20 mouse cellular contexts compared by ENCODE assay signal in genomic region chr10:8810496-8810895, GRCm38 (mm10).
DNase-seq lines count a peak whose midpoint lies in the region; ATAC-seq and TF ChIP-seq lines count a peak whose summit lies in the region.
"Had no signal": no experiment of that assay in that cellular context is flagged by ENCODE, and none has a peak within 500 bp of the region (broad histone marks: within the 10 kb centered on the region; RNA-seq: fewer than 3 reads in every experiment).

No protein-coding gene starts in this region.

- no peaks in the 10 kb centered on the region for H3K27me3 ChIP-seq in kidney, embryonic 15.5 days
- no peaks in the 10 kb centered on the region for H3K27me3 ChIP-seq in kidney, embryonic 14.5 days (ENCODE audit: control insufficient read depth, insufficient read depth, low read length)
- H3K27me3 ChIP-seq in midbrain, embryonic 11.5 days (ENCODE audit: control insufficient read depth, insufficient read depth, low read length) = no peaks in the 10 kb centered on the region
- H3K27me3 ChIP-seq in midbrain, embryonic 13.5 days = no peaks in the 10 kb centered on the region
- H3K27me3 ChIP-seq in myocyte (ENCODE audit: control insufficient read depth, insufficient read depth, insufficient read length) = no peaks in the 10 kb centered on the region
- H3K27me3 ChIP-seq: embryonic facial prominence, embryonic 13.5 days; forebrain, embryonic 13.5 days; hindbrain, embryonic 12.5 days had no signal

- no peaks in the 10 kb centered on the region for H3K79me2 ChIP-seq in myocyte (ENCODE audit: control insufficient read depth, insufficient read depth)

- peak; percentile 87 for DNase-seq in heart, adult 11 months
- no peak for DNase-seq in heart, postnatal 25 days (ENCODE audit: low spot score)
- no peak for DNase-seq in midbrain, embryonic 11.5 days (ENCODE audit: low spot score, missing footprints)
- DNase-seq: adrenal gland, postnatal 10 days; B cell, adult 2 months; cerebellum, adult 11-12 months; cerebellum, adult 9-11 months; cerebellum, postnatal 36 days; forebrain, postnatal 0 days; gastrocnemius, postnatal 25 days; heart, postnatal 4 days had no signal

- no peak overlapping the region for H3K4me2 ChIP-seq in kidney, embryonic 15.5 days
- H3K4me2 ChIP-seq in kidney, embryonic 14.5 days (replicated peaks; ENCODE audit: low read depth, low read length) = no peak overlapping the region
- no peak overlapping the region for H3K4me2 ChIP-seq in midbrain, embryonic 11.5 days
- no peak overlapping the region for H3K4me2 ChIP-seq in midbrain, embryonic 13.5 days (replicated peaks)
- peak overlapping the region; percentile 50 for H3K4me2 ChIP-seq in myocyte (ENCODE audit: low read depth)
- H3K4me2 ChIP-seq: embryonic facial prominence, embryonic 13.5 days; forebrain, embryonic 13.5 days; heart, embryonic 11.5 days; hindbrain, embryonic 12.5 days had no signal

- intact Hi-C loops in heart, postnatal 25 days (cut with DNase I) = no loop called here

- H3K27ac ChIP-seq in kidney, embryonic 15.5 days = peak overlapping the region; percentile 64
- no peak overlapping the region for H3K27ac ChIP-seq in kidney, embryonic 14.5 days (ENCODE audit: low read depth, low read length)
- H3K27ac ChIP-seq in midbrain, embryonic 11.5 days (ENCODE audit: low read depth, low read length) = no peak overlapping the region
- H3K27ac ChIP-seq in midbrain, embryonic 13.5 days = no peak overlapping the region
- H3K27ac ChIP-seq: embryonic facial prominence, embryonic 13.5 days; forebrain, embryonic 13.5 days; hindbrain, embryonic 12.5 days had no signal

- peaks cover 13% of the 10 kb centered on the region; the same call in 1 of the 2 replicates for H3K36me3 ChIP-seq in kidney, embryonic 15.5 days
- peaks cover 3% of the 10 kb centered on the region; the same call in 1 of the 2 replicates for H3K36me3 ChIP-seq in kidney, embryonic 14.5 days (ENCODE audit: control insufficient read depth, insufficient read depth, low read length)
- H3K36me3 ChIP-seq in midbrain, embryonic 11.5 days (ENCODE audit: control insufficient read depth, insufficient read depth, low read length) = no peaks in the 10 kb centered on the region; the same call in 1 of the 2 replicates
- no peaks in the 10 kb centered on the region for H3K36me3 ChIP-seq in midbrain, embryonic 13.5 days
- no peaks in the 10 kb centered on the region for H3K36me3 ChIP-seq in myocyte (ENCODE audit: control insufficient read depth, insufficient read depth)
- H3K36me3 ChIP-seq: hindbrain, embryonic 12.5 days had no signal

- H3K4me3 ChIP-seq in kidney, embryonic 15.5 days (replicated peaks) = no peak overlapping the region
- H3K4me3 ChIP-seq in kidney, embryonic 14.5 days (ENCODE audit: low read length) = no peak overlapping the region
- no peak overlapping the region for H3K4me3 ChIP-seq in midbrain, embryonic 11.5 days (ENCODE audit: low read depth, low read length)
- no peak overlapping the region for H3K4me3 ChIP-seq in midbrain, embryonic 13.5 days (replicated peaks)
- H3K4me3 ChIP-seq in myocyte = no peak overlapping the region
- H3K4me3 ChIP-seq: embryonic facial prominence, embryonic 13.5 days; forebrain, embryonic 13.5 days; hindbrain, embryonic 12.5 days had no signal

- H3ac ChIP-seq in myocyte (ENCODE audit: control insufficient read depth, insufficient read length) = no peak overlapping the region

- H3K9ac ChIP-seq in kidney, embryonic 15.5 days = no peak overlapping the region
- H3K9ac ChIP-seq in kidney, embryonic 14.5 days (ENCODE audit: low read depth, low read length) = no peak overlapping the region
- H3K9ac ChIP-seq in midbrain, embryonic 11.5 days (ENCODE audit: low read length) = no peak overlapping the region
- H3K9ac ChIP-seq in midbrain, embryonic 13.5 days (replicated peaks) = no peak overlapping the region
- H3K9ac ChIP-seq: embryonic facial prominence, embryonic 13.5 days; forebrain, embryonic 13.5 days; forebrain, postnatal 0 days; hindbrain, embryonic 12.5 days had no signal

- H3K9me3 ChIP-seq in kidney, embryonic 15.5 days (replicated peaks) = no peaks in the 10 kb centered on the region
- H3K9me3 ChIP-seq in kidney, embryonic 14.5 days (ENCODE audit: control insufficient read depth, low read length) = no peaks in the 10 kb centered on the region
- no peaks in the 10 kb centered on the region for H3K9me3 ChIP-seq in midbrain, embryonic 11.5 days (ENCODE audit: control insufficient read depth, low read length)
- no peaks in the 10 kb centered on the region for H3K9me3 ChIP-seq in midbrain, embryonic 13.5 days
- H3K9me3 ChIP-seq: embryonic facial prominence, embryonic 13.5 days; forebrain, embryonic 13.5 days; hindbrain, embryonic 12.5 days had no signal

- TF ChIP-seq POLR2A in myocyte (IDR thresholded peaks at IDR 0.05; ENCODE audit: insufficient read length, low read depth) = no peak

- peaks cover 21% of the 10 kb centered on the region for H3K4me1 ChIP-seq in kidney, embryonic 15.5 days
- peaks cover 4% of the 10 kb centered on the region; the same call in 1 of the 2 replicates for H3K4me1 ChIP-seq in kidney, embryonic 14.5 days (ENCODE audit: control insufficient read depth, insufficient read depth, low read length)
- H3K4me1 ChIP-seq in midbrain, embryonic 11.5 days (ENCODE audit: control insufficient read depth, insufficient read depth, low read length) = peaks cover 3% of the 10 kb centered on the region; the same call in 1 of the 2 replicates
- H3K4me1 ChIP-seq in midbrain, embryonic 13.5 days (replicated peaks) = peaks cover 7% of the 10 kb centered on the region; the same call in 1 of the 2 replicates
- H3K4me1 ChIP-seq: forebrain, embryonic 13.5 days had no signal

- ATAC-seq in kidney, embryonic 15.5 days (replicated peaks; ENCODE audit: low FRiP score) = no peak
- ATAC-seq in kidney, embryonic 14.5 days (ENCODE audit: low FRiP score, low TSS enrichment) = no peak
- ATAC-seq in midbrain, embryonic 11.5 days (ENCODE audit: low FRiP score) = 0 out of 2 replicates have a peak, but pooled peaks have one; percentile 40
- no peak for ATAC-seq in midbrain, embryonic 13.5 days
- ATAC-seq: forebrain, embryonic 13.5 days; forebrain, postnatal 0 days; hindbrain, embryonic 16.5 days had no signal

- WGBS in kidney, embryonic 15.5 days = 73% methylated on average over 7 of the region's 7 CpGs
- 70% methylated on average over 7 of the region's 7 CpGs for WGBS in kidney, embryonic 14.5 days
- WGBS in midbrain, embryonic 11.5 days = 46% methylated on average over 7 of the region's 7 CpGs
- 40% methylated on average over 7 of the region's 7 CpGs for WGBS in midbrain, embryonic 13.5 days

TF ChIP-seq in myocyte, 11 proteins besides CTCF, POLR2A, EP300 and RAD21:
- no peak for TF ChIP-seq USF1 (IDR thresholded peaks at IDR 0.05; ENCODE audit: low read depth)
- no peak for TF ChIP-seq E2F4 (IDR thresholded peaks at IDR 0.05; ENCODE audit: insufficient read depth)
- no peak for TF ChIP-seq MAX (IDR thresholded peaks at IDR 0.05; ENCODE audit: low read depth)
- TF ChIP-seq REST (IDR thresholded peaks at IDR 0.05; ENCODE audit: insufficient read depth, insufficient read length) = no peak
- TF ChIP-seq MYOG (IDR thresholded peaks at IDR 0.05; ENCODE audit: control insufficient read depth in 1 of 3, insufficient read depth in 1 of 3, insufficient read length in 2 of 3, low read depth in 2 of 3) = no peak
- TF ChIP-seq TCF3 (IDR thresholded peaks at IDR 0.05; ENCODE audit: insufficient read length, low read depth) = no peak
- TF ChIP-seq SRF (IDR thresholded peaks at IDR 0.05; ENCODE audit: control insufficient read depth, insufficient read length, low read depth) = no peak
- TF ChIP-seq CEBPB (IDR thresholded peaks at IDR 0.05; ENCODE audit: insufficient read depth, poor library complexity, severe bottlenecking) = no peak
- TF ChIP-seq MYOD1 (IDR thresholded peaks at IDR 0.05; ENCODE audit: control insufficient read depth in 1 of 3, insufficient read length in 2 of 3, low read depth in 2 of 3) = no peak
- TF ChIP-seq POLR2AphosphoS2 (IDR thresholded peaks at IDR 0.05; ENCODE audit: insufficient read length, low read depth) = no peak
- TF ChIP-seq TCF12 (IDR thresholded peaks at IDR 0.05; ENCODE audit: insufficient read depth, poor library complexity, severe bottlenecking) = no peak
TF ChIP-seq in myocyte: peak in this region for 0.
